Mouse (Mus musculus): ENCODE data around the gene Bysl. TPM values are rescaled to one million over a fixed set of nuclear protein-coding genes. Genes with fewer than 3 reads are reported as not detected.

The Bysl gene
- polyA plus RNA-seq (2015; fragmentation: Illumina TruSeq; extraction: RNeasy Lipid Tissue Mini Kit (QIAGEN cat#74804); ENCODE audit: insufficient read depth, low read depth, low replicate concordance), result 2.4 TPM

GRCm38 (mm10) chr17:47610849-47611660, at the start of gene Bysl, which contains the start of the genes Med20 and Gm20517:
Gene Bysl, minus strand, starts transcription at chr17:47611492.
Gene Med20, plus strand, starts transcription at chr17:47611582.
Gene Gm20517, plus strand, starts transcription at chr17:47611589.

GRCm38 (mm10) chr17:47630678-47631065, 19.4 kb upstream of the Bysl start, which contains the start of gene Usp49:
Gene Usp49, plus strand, starts transcription at chr17:47630690.

Other genes starting within 250 kb of the Bysl start
- gene Mrps10, start 242.6 kb downstream of the Bysl start, polyA plus RNA-seq (2015; fragmentation: Illumina TruSeq; extraction: RNeasy Lipid Tissue Mini Kit (QIAGEN cat#74804); ENCODE audit: insufficient read depth, low read depth, low replicate concordance), result 10.7 TPM
- gene Guca1b, start 226.1 kb downstream of the Bysl start, polyA plus RNA-seq (2015; fragmentation: Illumina TruSeq; extraction: RNeasy Lipid Tissue Mini Kit (QIAGEN cat#74804); ENCODE audit: insufficient read depth, low read depth, low replicate concordance), result not detected
- 1.7 TPM for gene Guca1a, start 210.9 kb downstream of the Bysl start, polyA plus RNA-seq (2015; fragmentation: Illumina TruSeq; extraction: RNeasy Lipid Tissue Mini Kit (QIAGEN cat#74804); ENCODE audit: insufficient read depth, low read depth, low replicate concordance)
- gene AI661453, start 174.9 kb downstream of the Bysl start, polyA plus RNA-seq (2015; fragmentation: Illumina TruSeq; extraction: RNeasy Lipid Tissue Mini Kit (QIAGEN cat#74804); ENCODE audit: insufficient read depth, low read depth, low replicate concordance), result 4.6 TPM
- not detected for gene 1700001C19Rik, start 174.1 kb downstream of the Bysl start, polyA plus RNA-seq (2015; fragmentation: Illumina TruSeq; extraction: RNeasy Lipid Tissue Mini Kit (QIAGEN cat#74804); ENCODE audit: insufficient read depth, low read depth, low replicate concordance)
- 7.5 TPM for gene Taf8, start 109.2 kb downstream of the Bysl start, polyA plus RNA-seq (2015; fragmentation: Illumina TruSeq; extraction: RNeasy Lipid Tissue Mini Kit (QIAGEN cat#74804); ENCODE audit: insufficient read depth, low read depth, low replicate concordance)
- gene Ccnd3, start 106.4 kb downstream of the Bysl start, polyA plus RNA-seq (2015; fragmentation: Illumina TruSeq; extraction: RNeasy Lipid Tissue Mini Kit (QIAGEN cat#74804); ENCODE audit: insufficient read depth, low read depth, low replicate concordance), result 26.9 TPM
- gene Med20, start 90 bp upstream of the Bysl start, polyA plus RNA-seq (2015; fragmentation: Illumina TruSeq; extraction: RNeasy Lipid Tissue Mini Kit (QIAGEN cat#74804); ENCODE audit: insufficient read depth, low read depth, low replicate concordance), result 12.8 TPM
- gene Gm20517, start 97 bp upstream of the Bysl start, polyA plus RNA-seq (2015; fragmentation: Illumina TruSeq; extraction: RNeasy Lipid Tissue Mini Kit (QIAGEN cat#74804); ENCODE audit: insufficient read depth, low read depth, low replicate concordance), result not detected
- gene Usp49, start 19.2 kb upstream of the Bysl start, polyA plus RNA-seq (2015; fragmentation: Illumina TruSeq; extraction: RNeasy Lipid Tissue Mini Kit (QIAGEN cat#74804); ENCODE audit: insufficient read depth, low read depth, low replicate concordance), result 1.1 TPM
- gene Tomm6, start 76.9 kb upstream of the Bysl start, polyA plus RNA-seq (2015; fragmentation: Illumina TruSeq; extraction: RNeasy Lipid Tissue Mini Kit (QIAGEN cat#74804); ENCODE audit: insufficient read depth, low read depth, low replicate concordance), result 71.8 TPM
- gene Frs3, start 77.5 kb upstream of the Bysl start, polyA plus RNA-seq (2015; fragmentation: Illumina TruSeq; extraction: RNeasy Lipid Tissue Mini Kit (QIAGEN cat#74804); ENCODE audit: insufficient read depth, low read depth, low replicate concordance), result 1.5 TPM
- 0.42 TPM for gene Gm21981, start 83.0 kb upstream of the Bysl start, polyA plus RNA-seq (2015; fragmentation: Illumina TruSeq; extraction: RNeasy Lipid Tissue Mini Kit (QIAGEN cat#74804); ENCODE audit: insufficient read depth, low read depth, low replicate concordance)
- gene Prickle4, start 83.2 kb upstream of the Bysl start, polyA plus RNA-seq (2015; fragmentation: Illumina TruSeq; extraction: RNeasy Lipid Tissue Mini Kit (QIAGEN cat#74804); ENCODE audit: insufficient read depth, low read depth, low replicate concordance), result 2.3 TPM
- not detected for gene Pgc, start 115.3 kb upstream of the Bysl start, polyA plus RNA-seq (2015; fragmentation: Illumina TruSeq; extraction: RNeasy Lipid Tissue Mini Kit (QIAGEN cat#74804); ENCODE audit: insufficient read depth, low read depth, low replicate concordance)
- 3.0 TPM for gene Tfeb, start 125.5 kb upstream of the Bysl start, polyA plus RNA-seq (2015; fragmentation: Illumina TruSeq; extraction: RNeasy Lipid Tissue Mini Kit (QIAGEN cat#74804); ENCODE audit: insufficient read depth, low read depth, low replicate concordance)
- 1.0 TPM for gene Mdfi, start 223.2 kb upstream of the Bysl start, polyA plus RNA-seq (2015; fragmentation: Illumina TruSeq; extraction: RNeasy Lipid Tissue Mini Kit (QIAGEN cat#74804); ENCODE audit: insufficient read depth, low read depth, low replicate concordance)

Data from pancreas, adult 10 weeks (tissue).